Mouse (Mus musculus) intestine, embryonic 14.5 days (tissue): Measurements from ENCODE around the gene Sbk3. TPM values are rescaled to one million over a fixed set of nuclear protein-coding genes. Genes with fewer than 3 reads are reported as not detected.

Experiments
- ATAC-seq: fragments of 200-750 bp; cut with Nextera tagmentation; replicated peaks from 2 replicates; pipeline ENCODE4 v1.8.0; 2017; ENCODE audit warnings: low read depth, moderate number of reproducible peaks, moderate TSS enrichment, moderate library complexity; ENCODE audit not compliant: low FRiP score, low TSS enrichment
- DNase-seq: peaks from one replicate; pipeline ENCODE4 v3.0.0-alpha.2; 2018; ENCODE audit warnings: low spot score
- H3K27ac ChIP-seq: fragments of 300-500 bp; sonication (generic); 2 replicates; pipeline ENCODE4 v1.5.1; 2014; ENCODE audit warnings: low read depth, mild to moderate bottlenecking, control low read depth
- H3K27me3 ChIP-seq: fragments of 300-500 bp; sonication (generic); replicated peaks from 2 replicates; pipeline ENCODE4 v1.6.1; 2014; ENCODE audit warnings: low read length, control low read depth; ENCODE audit not compliant: control insufficient read depth, insufficient read depth
- H3K36me3 ChIP-seq: fragments of 300-500 bp; sonication (generic); 2 replicates; pipeline ENCODE4 v1.6.1; 2014; ENCODE audit warnings: low read length, control low read depth; ENCODE audit not compliant: control insufficient read depth, insufficient read depth
- H3K4me1 ChIP-seq: fragments of 300-500 bp; sonication (generic); replicated peaks from 2 replicates; pipeline ENCODE4 v1.6.1; 2014; ENCODE audit warnings: low read length, control low read depth, mixed read lengths; ENCODE audit not compliant: control insufficient read depth, insufficient read depth
- H3K4me2 ChIP-seq: fragments of 300-500 bp; sonication (generic); 2 replicates; pipeline ENCODE4 v1.6.1; 2014; ENCODE audit warnings: low read length
- H3K4me3 ChIP-seq: fragments of 300-500 bp; sonication (generic); 2 replicates; pipeline ENCODE4 v1.5.1; 2014; ENCODE audit warnings: low read depth, low read length, control low read depth, mixed read lengths
- H3K9ac ChIP-seq: fragments of 300-500 bp; sonication (generic); 2 replicates; pipeline ENCODE4 v1.6.1; 2014; ENCODE audit warnings: mild to moderate bottlenecking, low read length
- H3K9me3 ChIP-seq: fragments of 300-500 bp; sonication (generic); 2 replicates; pipeline ENCODE4 v1.6.1; 2016; ENCODE audit warnings: low read length, control low read depth; ENCODE audit not compliant: control insufficient read depth
- WGBS: fragments of 180-500 bp; shearing (Covaris S2); extraction: QIAGEN DNeasy Blood & Tissue Kit; methylation state at CpG from one replicate; pipeline ENCODE4 v1.1.7; 2014; 5-methylcytosine and 5-hydroxymethylcytosine counted together
- polyA plus RNA-seq: library from polyadenylated mRNA; unstranded; fragments of >200 nt; fragmentation: Nextera tagmentation; extraction: Ambion mirVana; gene quantifications from 2 replicates; pipeline ENCODE4 v1.2.1, GENCODE M21; 2014

Gene Sbk3
- polyA plus RNA-seq, 1 experiment from 2014 or later, result not detected

DNA sequence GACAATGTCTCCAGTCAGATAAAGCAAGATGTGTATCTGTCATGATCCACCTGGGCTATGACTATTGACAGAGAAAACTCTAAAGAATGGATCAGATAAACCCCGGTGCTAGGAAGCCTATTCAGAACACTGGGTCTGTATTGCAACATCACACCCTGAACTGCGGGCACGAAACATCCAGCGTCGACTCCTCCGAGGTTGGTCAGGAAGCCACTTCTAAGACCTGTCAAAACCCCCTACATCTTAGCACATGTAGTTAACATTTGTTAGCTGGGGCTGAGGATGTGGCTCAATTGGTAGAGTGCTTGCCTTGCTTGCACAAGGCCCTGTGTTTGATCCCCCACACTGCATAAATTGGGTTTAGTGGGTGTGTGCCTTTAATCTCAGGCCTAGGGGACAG, 22.6 kb downstream of the Sbk3 start:
- 51% methylated on average over 6 of the region's 6 CpGs for WGBS
- H3K27me3 ChIP-seq, result no peaks in the 10 kb centered on the region
- DNase-seq (no peak), ATAC-seq (no peak)
- H3K27ac ChIP-seq, result no peak overlapping the region
- no peak overlapping the region for H3K4me2 ChIP-seq
- H3K36me3 ChIP-seq, result no peaks in the 10 kb centered on the region
- H3K9me3 ChIP-seq, result no peaks in the 10 kb centered on the region
- H3K4me3 ChIP-seq, result no peak overlapping the region
- 0 out of 2 replicates have a peak, but pooled peaks cover 2% of the 10 kb centered on the region for H3K4me1 ChIP-seq
- H3K9ac ChIP-seq, result no peak overlapping the region

DNA sequence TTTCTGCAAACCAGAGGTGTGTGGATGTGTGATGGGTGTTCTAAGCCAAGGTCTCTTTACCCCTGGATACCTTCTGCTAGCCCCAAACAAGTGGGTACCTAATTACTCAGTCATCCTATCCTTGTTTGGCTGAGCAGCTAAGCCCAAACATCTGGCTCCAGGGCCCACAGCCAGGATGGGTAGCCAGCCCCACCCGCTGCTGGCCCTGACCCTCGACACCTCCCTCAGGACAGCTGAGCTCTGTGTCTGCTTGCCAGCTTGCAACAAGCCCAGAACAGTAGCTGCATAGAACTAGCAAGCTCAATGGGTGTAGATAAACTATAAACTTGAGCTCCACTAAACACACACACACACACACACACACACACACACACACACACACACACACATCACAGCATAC, 23.1 kb downstream of the Sbk3 start:
- H3K36me3 ChIP-seq, result no peaks in the 10 kb centered on the region
- H3K4me1 ChIP-seq, result 0 out of 2 replicates have a peak, but pooled peaks cover 3% of the 10 kb centered on the region
- WGBS, result 32% methylated on average over 2 of the region's 2 CpGs
- no peaks in the 10 kb centered on the region for H3K9me3 ChIP-seq
- no peak overlapping the region for H3K4me2 ChIP-seq
- no peaks in the 10 kb centered on the region for H3K27me3 ChIP-seq
- DNase-seq, result no peak
- ATAC-seq, result no peak
- H3K9ac ChIP-seq, result no peak overlapping the region
- H3K27ac ChIP-seq, result no peak overlapping the region
- H3K4me3 ChIP-seq, result no peak overlapping the region

DNA sequence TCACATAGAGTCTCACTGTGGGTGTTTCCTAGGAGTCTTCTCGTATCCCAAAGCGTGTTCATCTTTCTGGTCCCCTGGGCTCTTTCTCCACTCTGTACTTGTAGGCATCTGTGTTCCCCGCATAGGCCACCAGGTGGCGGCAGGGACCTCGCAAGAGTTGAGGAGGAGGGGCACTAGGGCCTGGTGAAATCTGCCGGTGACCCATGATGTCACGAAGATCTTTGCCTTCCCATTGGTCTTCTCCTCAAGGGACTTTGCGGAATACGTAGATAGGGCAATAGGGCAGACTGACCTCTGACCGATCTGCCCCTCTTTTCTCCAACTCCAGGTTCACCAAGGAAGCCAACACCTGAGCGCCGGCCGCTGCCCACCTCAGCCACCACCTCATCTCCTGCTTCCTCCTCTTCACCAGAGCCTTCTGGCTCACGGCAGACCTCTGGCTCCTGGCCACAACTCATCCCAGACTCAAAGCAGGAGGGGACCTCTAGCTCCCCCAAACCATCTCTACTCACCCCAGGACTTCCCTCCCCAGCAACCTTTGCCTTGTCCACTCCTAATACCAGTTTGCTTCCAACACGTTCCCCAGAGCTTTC, 27.6 kb downstream of the Sbk3 start:
- peak overlapping the region; percentile 53 for H3K4me2 ChIP-seq
- H3K9ac ChIP-seq, result no peak overlapping the region
- 14% methylated on average over 15 of the region's 15 CpGs for WGBS
- no peaks in the 10 kb centered on the region for H3K36me3 ChIP-seq
- no peaks in the 10 kb centered on the region for H3K27me3 ChIP-seq
- DNase-seq (peak; percentile 97), ATAC-seq (peak; percentile 72)
- H3K4me1 ChIP-seq, result 0 out of 2 replicates have a peak, but pooled peaks cover 3% of the 10 kb centered on the region
- H3K27ac ChIP-seq, result no peak overlapping the region
- H3K9me3 ChIP-seq, result no peaks in the 10 kb centered on the region
- peak overlapping the region; percentile 29 for H3K4me3 ChIP-seq

DNA sequence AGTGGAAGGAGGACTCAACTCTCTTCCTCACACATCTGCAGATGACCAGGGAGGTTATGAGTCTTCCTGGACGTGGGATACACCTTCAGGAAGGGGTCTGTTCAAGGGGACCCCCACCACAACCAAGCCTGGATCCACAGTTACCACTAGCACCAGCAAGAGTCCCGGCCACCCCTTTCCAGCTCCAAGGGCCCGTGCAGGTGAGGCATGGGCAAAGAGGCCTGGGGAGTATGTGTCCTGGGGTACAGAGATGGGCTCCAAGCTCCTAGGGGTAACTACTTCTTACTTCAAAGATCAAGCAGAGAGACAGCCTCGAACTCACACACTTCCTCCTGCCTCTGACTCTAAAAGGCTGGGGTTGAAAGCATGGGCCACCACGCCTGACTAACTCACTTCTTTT, 28.3 kb downstream of the Sbk3 start:
- ATAC-seq (no peak), DNase-seq (no peak)
- 56% methylated on average over 5 of the region's 5 CpGs for WGBS
- no peak overlapping the region for H3K9ac ChIP-seq
- H3K27me3 ChIP-seq, result no peaks in the 10 kb centered on the region
- no peaks in the 10 kb centered on the region for H3K9me3 ChIP-seq
- H3K4me1 ChIP-seq, result 0 out of 2 replicates have a peak, but pooled peaks cover 3% of the 10 kb centered on the region
- no peak overlapping the region for H3K4me2 ChIP-seq
- H3K4me3 ChIP-seq, result no peak overlapping the region
- no peak overlapping the region for H3K27ac ChIP-seq
- no peaks in the 10 kb centered on the region for H3K36me3 ChIP-seq

DNA sequence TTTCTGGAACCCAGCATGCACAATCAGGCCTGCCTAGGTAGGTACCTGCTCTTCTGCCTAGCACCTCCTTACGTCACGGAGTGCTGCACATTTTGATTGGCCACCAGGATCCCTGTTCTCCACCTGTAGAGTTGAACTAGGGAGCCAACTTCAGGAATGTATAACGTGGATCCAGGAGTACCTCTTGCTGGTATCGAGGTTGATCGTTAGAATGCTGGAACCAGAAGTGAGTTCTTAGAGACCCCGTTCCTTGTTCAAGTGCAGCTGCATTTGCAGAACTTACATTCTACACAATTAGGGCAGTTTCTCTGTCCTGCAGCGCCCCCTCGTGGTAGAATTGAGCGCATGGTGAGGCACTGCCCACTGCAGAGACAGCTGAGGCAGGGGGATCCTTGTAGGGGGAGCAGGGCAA, 30.9 kb downstream of the Sbk3 start:
- H3K4me3 ChIP-seq, result no peak overlapping the region
- H3K4me1 ChIP-seq, result 0 out of 2 replicates have a peak, but pooled peaks cover 3% of the 10 kb centered on the region
- no peak overlapping the region for H3K27ac ChIP-seq
- 14% methylated on average over 9 of the region's 9 CpGs for WGBS
- peak; percentile 93 for DNase-seq
- H3K4me2 ChIP-seq, result no peak overlapping the region
- no peaks in the 10 kb centered on the region for H3K27me3 ChIP-seq
- H3K36me3 ChIP-seq, result no peaks in the 10 kb centered on the region
- peak; percentile 68 for ATAC-seq
- no peak overlapping the region for H3K9ac ChIP-seq
- H3K9me3 ChIP-seq, result no peaks in the 10 kb centered on the region

DNA sequence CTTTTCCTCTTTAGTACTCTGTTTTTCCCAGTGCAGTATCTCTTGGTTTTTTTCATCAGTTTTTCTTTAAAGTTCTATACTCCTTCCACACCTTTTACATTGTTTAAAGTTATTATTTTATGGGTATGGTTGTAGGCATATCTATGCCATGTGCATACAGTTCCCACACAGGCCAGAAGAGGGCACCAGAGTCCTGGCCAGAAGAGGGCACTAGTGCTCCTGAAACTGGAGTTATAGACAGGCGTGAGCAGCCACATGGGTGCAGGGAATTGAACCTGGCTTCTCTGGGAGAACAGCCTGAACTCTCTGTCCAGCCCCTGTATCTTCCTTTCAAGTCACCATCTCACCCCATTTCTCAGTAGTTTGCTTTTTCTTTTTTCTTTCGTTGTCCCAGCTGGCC, 32.5 kb downstream of the Sbk3 start:
- DNase-seq, result peak; percentile 76
- 40% methylated on average over 2 of the region's 2 CpGs for WGBS
- 0 out of 2 replicates have a peak, but pooled peaks cover 4% of the 10 kb centered on the region for H3K9me3 ChIP-seq

DNA sequence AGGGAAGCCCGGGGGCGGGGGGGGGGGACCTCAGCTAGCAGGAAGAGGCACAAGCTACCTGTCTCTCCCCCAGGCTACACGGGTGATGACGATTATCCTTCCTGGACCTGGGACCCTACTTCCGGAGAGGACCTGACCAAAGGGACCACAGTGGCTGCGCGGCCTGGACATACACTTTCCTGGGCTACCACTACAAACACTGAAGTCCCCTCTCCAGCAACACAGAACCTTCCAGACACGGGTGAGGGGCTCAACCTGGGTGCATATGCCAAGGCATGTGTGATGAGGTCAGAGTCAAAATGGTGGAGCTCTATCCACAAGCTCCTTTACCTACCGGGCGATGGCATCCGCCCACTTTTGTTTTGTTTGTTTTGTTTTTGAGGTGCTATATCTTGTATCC, 33.6 kb downstream of the Sbk3 start:
- 0 out of 2 replicates have a peak, but pooled peaks cover 4% of the 10 kb centered on the region for H3K9me3 ChIP-seq
- no peaks in the 10 kb centered on the region for H3K27me3 ChIP-seq
- WGBS, result 81% methylated on average over 10 of the region's 11 CpGs
- ATAC-seq, result no peak
- no peak overlapping the region for H3K27ac ChIP-seq
- DNase-seq, result no peak
- no peaks in the 10 kb centered on the region for H3K4me1 ChIP-seq
- H3K36me3 ChIP-seq, result no peaks in the 10 kb centered on the region
- no peak overlapping the region for H3K4me3 ChIP-seq
- H3K4me2 ChIP-seq, result no peak overlapping the region
- no peak overlapping the region for H3K9ac ChIP-seq

More for the DNA sequence above, 32.5 kb downstream of the Sbk3 start:
- ATAC-seq, result no peak
- Histone ChIP-seq H3K4me3 (no peak overlapping the region), H3K4me1 (0 out of 2 replicates have a peak, but pooled peaks cover 1% of the 10 kb centered on the region), H3K9ac (no peak overlapping the region), H3K4me2 (no peak overlapping the region), H3K36me3 (no peaks in the 10 kb centered on the region), H3K27ac (no peak overlapping the region), H3K27me3 (no peaks in the 10 kb centered on the region)

DNA sequence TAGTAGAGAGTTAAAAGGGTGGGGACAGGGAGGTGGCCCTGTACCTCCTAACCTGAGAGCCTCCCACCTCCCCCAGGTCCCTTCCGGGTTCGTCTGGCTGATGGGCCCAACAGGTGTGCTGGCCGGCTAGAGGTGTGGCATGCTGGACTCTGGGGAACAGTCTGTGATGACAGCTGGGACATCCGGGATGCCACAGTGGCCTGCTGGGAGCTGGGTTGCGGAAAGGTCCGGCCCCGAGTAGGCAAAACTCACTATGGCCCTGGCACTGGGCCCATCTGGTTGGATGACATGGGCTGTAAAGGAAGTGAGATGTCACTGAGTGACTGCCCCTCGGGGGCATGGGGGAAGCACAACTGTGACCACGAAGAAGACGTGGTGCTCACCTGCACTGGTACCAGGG, 34.1 kb downstream of the Sbk3 start:
- 81% methylated on average over 10 of the region's 10 CpGs for WGBS
- Histone ChIP-seq H3K9ac (no peak overlapping the region), H3K9me3 (0 out of 2 replicates have a peak, but pooled peaks cover 4% of the 10 kb centered on the region), H3K4me1 (no peaks in the 10 kb centered on the region), H3K36me3 (no peaks in the 10 kb centered on the region), H3K4me2 (no peak overlapping the region), H3K27me3 (no peaks in the 10 kb centered on the region), H3K4me3 (no peak overlapping the region), H3K27ac (no peak overlapping the region)
- ATAC-seq (no peak), DNase-seq (no peak)
